Mouse (Mus musculus) hindbrain, embryonic 16.5 days (tissue): ENCODE data around the gene Mbd6. TPM values are rescaled to one million over a fixed set of nuclear protein-coding genes. Genes with fewer than 3 reads are reported as not detected.

Source experiments
- ATAC-seq: fragments of 200-750 bp; cut with Nextera tagmentation; 2 replicates; pipeline ENCODE4 v1.8.0; 2017; ENCODE audit warnings: moderate TSS enrichment, moderate library complexity
- H3K27ac ChIP-seq: fragments of 300-500 bp; sonication (generic); 2 replicates; pipeline ENCODE4 v1.5.1; 2014; ENCODE audit warnings: low read depth, mild to moderate bottlenecking, control low read depth, low read length, moderate library complexity
- H3K27me3 ChIP-seq: fragments of 300-500 bp; sonication (generic); replicated peaks from 2 replicates; pipeline ENCODE4 v1.6.1; 2014; ENCODE audit warnings: low read length; ENCODE audit not compliant: control insufficient read depth, insufficient read depth
- H3K36me3 ChIP-seq: fragments of 300-500 bp; sonication (generic); 2 replicates; pipeline ENCODE4 v1.6.1; 2014; ENCODE audit warnings: mild to moderate bottlenecking, low read length, moderate library complexity, mixed read lengths; ENCODE audit not compliant: control insufficient read depth, insufficient read depth
- H3K4me1 ChIP-seq: fragments of 300-500 bp; sonication (generic); 2 replicates; pipeline ENCODE4 v1.6.1; 2014; ENCODE audit warnings: low read depth, low read length; ENCODE audit not compliant: control insufficient read depth, insufficient read depth
- H3K4me2 ChIP-seq: fragments of 300-500 bp; sonication (generic); 2 replicates; pipeline ENCODE4 v1.6.1; 2014; ENCODE audit warnings: mild to moderate bottlenecking, low read length, control low read depth, moderate library complexity
- H3K4me3 ChIP-seq: fragments of 300-500 bp; sonication (generic); 2 replicates; pipeline ENCODE4 v1.5.1; 2014; ENCODE audit warnings: mild to moderate bottlenecking, low read length, control low read depth, moderate library complexity
- H3K9ac ChIP-seq: fragments of 300-500 bp; sonication (generic); 2 replicates; pipeline ENCODE4 v1.6.1; 2014; ENCODE audit warnings: low read depth, mild to moderate bottlenecking, control low read depth, low read length, moderate library complexity
- H3K9me3 ChIP-seq: fragments of 300-500 bp; sonication (generic); 2 replicates; pipeline ENCODE4 v1.6.1; 2014; ENCODE audit warnings: mild to moderate bottlenecking, low read length, moderate library complexity; ENCODE audit not compliant: control insufficient read depth
- WGBS: fragments of 180-500 bp; shearing (Covaris S2); extraction: QIAGEN DNeasy Blood & Tissue Kit; methylation state at CpG from one replicate; pipeline ENCODE4 v1.1.7; 2014; 5-methylcytosine and 5-hydroxymethylcytosine counted together
- polyA plus RNA-seq: library from polyadenylated mRNA; unstranded; fragments of >200 nt; fragmentation: Nextera tagmentation; extraction: Ambion mirVana; gene quantifications from 2 replicates; pipeline ENCODE4 v1.2.1, GENCODE M21; 2015

The Mbd6 gene
- polyA plus RNA-seq, 1 experiment from 2014 or later = 11.2 TPM

DNA sequence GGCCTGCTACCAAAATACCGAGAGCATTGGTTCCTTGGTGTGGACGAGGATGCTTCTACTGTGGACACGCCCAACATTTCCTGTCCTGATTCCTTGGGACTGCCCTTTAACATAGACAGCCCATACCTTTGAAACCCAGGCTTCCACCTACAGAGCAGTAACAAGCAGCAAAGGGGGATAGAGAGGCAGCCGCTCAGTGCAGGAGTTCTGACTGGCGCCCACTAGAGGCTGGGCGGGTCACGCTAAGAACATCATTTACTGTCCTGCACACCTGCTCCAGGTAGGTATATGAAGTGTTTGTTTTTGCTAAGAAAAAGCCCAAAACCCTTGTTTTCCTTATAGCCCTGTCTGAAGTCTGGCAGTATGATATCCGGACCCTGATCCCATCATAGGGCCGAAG is 55.7 kb downstream of the Mbd6 start:
- no peaks in the 10 kb centered on the region for H3K9me3 ChIP-seq
- no peak overlapping the region for H3K4me2 ChIP-seq
- H3K27ac ChIP-seq = no peak overlapping the region
- ATAC-seq = no peak
- no peaks in the 10 kb centered on the region for H3K27me3 ChIP-seq
- no peaks in the 10 kb centered on the region for H3K4me1 ChIP-seq
- H3K36me3 ChIP-seq = peaks cover 58% of the 10 kb centered on the region
- WGBS = 80% methylated on average over 9 of the region's 9 CpGs
- H3K9ac ChIP-seq = no peak overlapping the region
- no peak overlapping the region for H3K4me3 ChIP-seq

Other genes starting within 250 kb of the Mbd6 start
- gene Mettl1, start 247.6 kb downstream of the Mbd6 start, polyA plus RNA-seq = 23.2 and 24.2 TPM in 2 replicates
- 0.23 and 0.31 TPM in 2 replicates for gene Eef1akmt3, start 247.5 kb downstream of the Mbd6 start, polyA plus RNA-seq
- gene Cyp27b1, start 240.8 kb downstream of the Mbd6 start, polyA plus RNA-seq = 0.12 and 0.18 TPM in 2 replicates
- gene March9, start 228.8 kb downstream of the Mbd6 start, polyA plus RNA-seq = 5.2 and 6.0 TPM in 2 replicates
- gene Cdk4, start 225.5 kb downstream of the Mbd6 start, polyA plus RNA-seq = 669 and 724 TPM in 2 replicates
- 123 TPM in 2 replicates for gene Tspan31, start 218.8 kb downstream of the Mbd6 start, polyA plus RNA-seq
- 3.4 and 4.2 TPM in 2 replicates for gene Agap2, start 213.7 kb downstream of the Mbd6 start, polyA plus RNA-seq
- gene Os9, start 167.9 kb downstream of the Mbd6 start, polyA plus RNA-seq = 135 and 138 TPM in 2 replicates
- gene B4galnt1, start 123.8 kb downstream of the Mbd6 start, polyA plus RNA-seq = 59.0 and 74.1 TPM in 2 replicates
- gene Slc26a10, start 108.4 kb downstream of the Mbd6 start, polyA plus RNA-seq = 1.4 and 1.5 TPM in 2 replicates
- 29.0 and 29.1 TPM in 2 replicates for gene Arhgef25, start 98.9 kb downstream of the Mbd6 start, polyA plus RNA-seq
- gene Dtx3, start 93.3 kb downstream of the Mbd6 start, polyA plus RNA-seq = 213 and 233 TPM in 2 replicates
- gene Pip4k2c, start 77.4 kb downstream of the Mbd6 start, polyA plus RNA-seq = 20.5 and 20.7 TPM in 2 replicates
- 115 and 130 TPM in 2 replicates for gene Kif5a, start 25.7 kb downstream of the Mbd6 start, polyA plus RNA-seq
- gene Dctn2, start 22.6 kb downstream of the Mbd6 start, polyA plus RNA-seq = 355 and 358 TPM in 2 replicates
- gene Mars, start 22.8 kb upstream of the Mbd6 start, polyA plus RNA-seq = 108 and 113 TPM in 2 replicates
- 0.79 and 0.81 TPM in 2 replicates for gene Arhgap9, start 32.9 kb upstream of the Mbd6 start, polyA plus RNA-seq
- 1.8 and 2.1 TPM in 2 replicates for gene Gli1, start 53.0 kb upstream of the Mbd6 start, polyA plus RNA-seq
- gene Inhbe, start 65.4 kb upstream of the Mbd6 start, polyA plus RNA-seq = 0.03 and 0.09 TPM in 2 replicates
- not detected in 2 replicates for gene Inhbc, start 81.4 kb upstream of the Mbd6 start, polyA plus RNA-seq
- 34.0 and 37.4 TPM in 2 replicates for gene R3hdm2, start 91.3 kb upstream of the Mbd6 start, polyA plus RNA-seq
- gene Stac3, start 212.7 kb upstream of the Mbd6 start, polyA plus RNA-seq = 2.0 and 3.3 TPM in 2 replicates
- 23.2 and 29.5 TPM in 2 replicates for gene Ndufa4l2, start 225.9 kb upstream of the Mbd6 start, polyA plus RNA-seq
- gene Shmt2, start 233.4 kb upstream of the Mbd6 start, polyA plus RNA-seq = 52.8 and 59.3 TPM in 2 replicates
- 129 and 136 TPM in 2 replicates for gene Nxph4, start 245.5 kb upstream of the Mbd6 start, polyA plus RNA-seq